Mouse (Mus musculus) CH12.LX (cell line): ENCODE measurements at regions not wholly inside any gene's neighbourhood (a gene's known extent, or its start where the extent isn't known, plus 50 kb on each side); places are given as distances from the start of the nearest gene placed in this dataset.

ENCODE experiments used
- CTCF ChIP-seq, 2 experiments: IDR thresholded peaks in 1 of 2; conservative IDR thresholded peaks in 1 of 2; 2 replicates each; pipeline ENCODE4 v1.5.1; 2011 to 2012; ENCODE audit warnings: low read depth in 2 of 2, low read length in 2 of 2, improper control_type of control experiment in 1 of 2, inconsistent platforms in 1 of 2, mild to moderate bottlenecking in 1 of 2, moderate library complexity in 1 of 2
- SMC3 ChIP-seq: IDR thresholded peaks from 2 replicates; pipeline ENCODE4 v1.6.1; 2011; ENCODE audit warnings: low read depth, low read length, improper control_type of control experiment
- TBP ChIP-seq: conservative IDR thresholded peaks from 2 replicates; pipeline ENCODE4 v1.6.1; 2011; ENCODE audit warnings: low read depth, low read length, improper control_type of control experiment
- ZC3H11A ChIP-seq: IDR thresholded peaks from 2 replicates; pipeline ENCODE4 v1.6.1; 2012; ENCODE audit warnings: low read depth, mild to moderate bottlenecking, inconsistent platforms, low read length, improper control_type of control experiment

GRCm38 (mm10) chr5:106170405-106170804 lies 287.6 kb downstream of the Barhl2 start:
- TF ChIP-seq SMC3 = no peak
- no peak for TF ChIP-seq ZC3H11A
- TF ChIP-seq CTCF (conservative IDR thresholded peaks at IDR 0.05 in 1 of 2, IDR thresholded peaks at IDR 0.05 in 1 of 2; ENCODE audit: low read depth in 2 of 2, low read length in 2 of 2) = no peak
- TF ChIP-seq TBP = no peak
